Mouse (Mus musculus) heart, embryonic 10.5 days (tissue): ENCODE results near the gene Vmn2r4. TPM values are rescaled to one million over a fixed set of nuclear protein-coding genes. Genes with fewer than 3 reads are reported as not detected.
"Not testable (repeated sequence)": the region's sequence is repeated elsewhere in the genome, so short reads cannot be mapped to it uniquely, and the experiment has no call there.

ENCODE experiments used
- DNase-seq: peaks from one replicate; pipeline ENCODE4 v3.0.0-alpha.2; 2017; ENCODE audit warnings: low spot score
- H3K27ac ChIP-seq: fragments of 300-500 bp; sonication (generic); 2 replicates; pipeline ENCODE4 v1.5.1; 2016; ENCODE audit warnings: mild to moderate bottlenecking
- H3K27me3 ChIP-seq: fragments of 300-500 bp; sonication (generic); 2 replicates; pipeline ENCODE4 v1.6.1; 2016; ENCODE audit warnings: mild to moderate bottlenecking; ENCODE audit not compliant: poor library complexity, insufficient read depth, severe bottlenecking
- H3K36me3 ChIP-seq: fragments of 300-500 bp; sonication (generic); 2 replicates; pipeline ENCODE4 v1.6.1; 2016; ENCODE audit warnings: mild to moderate bottlenecking, moderate library complexity
- H3K4me1 ChIP-seq: fragments of 300-500 bp; sonication (generic); 2 replicates; pipeline ENCODE4 v1.6.1; 2016; ENCODE audit warnings: mild to moderate bottlenecking
- H3K4me3 ChIP-seq: fragments of 300-500 bp; sonication (generic); 2 replicates; pipeline ENCODE4 v1.5.1; 2016; ENCODE audit warnings: mild to moderate bottlenecking, moderate library complexity
- H3K9me3 ChIP-seq: fragments of 300-500 bp; sonication (generic); 2 replicates; pipeline ENCODE4 v1.6.1; 2016; ENCODE audit warnings: mild to moderate bottlenecking, moderate library complexity
- WGBS: fragments of 180-500 bp; shearing (Covaris S2); methylation state at CpG from one replicate; pipeline ENCODE4 v1.1.7; 2016; 5-methylcytosine and 5-hydroxymethylcytosine counted together
- polyA plus RNA-seq: library from polyadenylated mRNA; unstranded; fragments of >200 nt; fragmentation: Nextera tagmentation; extraction: Ambion mirVana; gene quantifications from 2 replicates; pipeline ENCODE4 v1.2.1, GENCODE M21; 2016

Vmn2r4 gene
- not detected in 2 replicates for polyA plus RNA-seq

- not testable (repeated sequence) for H3K36me3 ChIP-seq, H3K9me3 ChIP-seq
- WGBS, result 80% methylated on average over 3 of the region's 3 CpGs
These were observed at the start of gene Vmn2r4 for GRCm38 (mm10) chr3:64415268-64415667. Vmn2r4 (minus strand) TSS chr3:64415368.

GRCm38 (mm10) chr3:64434261-64434660 is 19.1 kb upstream of the Vmn2r4 start:
- not testable (repeated sequence) for H3K9me3 ChIP-seq, H3K27me3 ChIP-seq, H3K4me1 ChIP-seq, H3K36me3 ChIP-seq, H3K4me3 ChIP-seq, DNase-seq, H3K27ac ChIP-seq
- WGBS, result 84% methylated on average over 7 of the region's 7 CpGs

More at GRCm38 (mm10) chr3:64415268-64415667, at the start of gene Vmn2r4:
- H3K4me3 ChIP-seq, H3K27ac ChIP-seq, H3K4me1 ChIP-seq, DNase-seq, H3K27me3 ChIP-seq: not testable (repeated sequence)

- DNase-seq, H3K27ac ChIP-seq, H3K4me3 ChIP-seq, H3K36me3 ChIP-seq, H3K4me1 ChIP-seq, H3K9me3 ChIP-seq, H3K27me3 ChIP-seq: not testable (repeated sequence)
- 87% methylated on average over 6 of the region's 6 CpGs for WGBS
These were observed 13.1 kb upstream of the Vmn2r4 start for GRCm38 (mm10) chr3:64428117-64428798.

GRCm38 (mm10) chr3:64422141-64422540 is 7.0 kb upstream of the Vmn2r4 start:
- H3K9me3 ChIP-seq, H3K27me3 ChIP-seq, H3K4me3 ChIP-seq, H3K36me3 ChIP-seq, H3K4me1 ChIP-seq, H3K27ac ChIP-seq, DNase-seq: not testable (repeated sequence)
- WGBS, result 32% methylated on average over 1 of the region's 1 CpGs

- not testable (repeated sequence) for H3K4me1 ChIP-seq, H3K36me3 ChIP-seq, DNase-seq, H3K27ac ChIP-seq, H3K4me3 ChIP-seq, H3K27me3 ChIP-seq, H3K9me3 ChIP-seq
- 81% methylated on average over 1 of the region's 1 CpGs for WGBS
These were observed 2.3 kb upstream of the Vmn2r4 start for GRCm38 (mm10) chr3:64417477-64417876.

- not testable (repeated sequence) for H3K36me3 ChIP-seq, H3K27ac ChIP-seq, H3K4me1 ChIP-seq, H3K9me3 ChIP-seq, H3K27me3 ChIP-seq, DNase-seq, H3K4me3 ChIP-seq
These were observed 915 bp downstream of the Vmn2r4 start for GRCm38 (mm10) chr3:64414253-64414652.

- 76% methylated on average over 2 of the region's 2 CpGs for WGBS
- Histone ChIP-seq H3K27me3 (no peaks in the 10 kb centered on the region), H3K27ac (no peak overlapping the region), H3K4me3 (no peak overlapping the region), H3K36me3 (no peaks in the 10 kb centered on the region), H3K4me1 (no peaks in the 10 kb centered on the region), H3K9me3 (no peaks in the 10 kb centered on the region)
- no peak for DNase-seq
These were observed 55.7 kb downstream of the Vmn2r4 start for GRCm38 (mm10) chr3:64359286-64360035.

Other genes with a start within 250 kb of the Vmn2r4 start
- gene Vmn2r3, start 125.7 kb downstream of the Vmn2r4 start, polyA plus RNA-seq, result not detected in 2 replicates
- not detected in 2 replicates for gene Vmn2r5, start 94.5 kb upstream of the Vmn2r4 start, polyA plus RNA-seq
- gene Vmn2r6, start 150.5 kb upstream of the Vmn2r4 start, polyA plus RNA-seq, result not detected in 2 replicates